Mouse (Mus musculus): ENCODE measurements at regions not wholly inside any gene's neighbourhood (a gene's known extent, or its start where the extent isn't known, plus 50 kb on each side); places are given as distances from the start of the nearest gene placed in this dataset.

- no peak for ATAC-seq (ENCODE audit: poor library complexity, severe bottlenecking)
Measured at GRCm38 (mm10) chr1:73575694-73576093, 548.6 kb downstream of the Tns1 start.

GRCm38 (mm10) chr1:73570944-73571343, 553.3 kb downstream of the Tns1 start:
- ATAC-seq (ENCODE audit: poor library complexity, severe bottlenecking): no peak

GRCm38 (mm10) chr1:73566770-73567169, 551.1 kb upstream of the Tnp1 start:
- no peak for ATAC-seq (ENCODE audit: poor library complexity, severe bottlenecking)

GRCm38 (mm10) chr1:73560594-73560993, 544.9 kb upstream of the Tnp1 start:
- ATAC-seq (ENCODE audit: poor library complexity, severe bottlenecking): no peak

GRCm38 (mm10) chr1:73547877-73548276, 532.2 kb upstream of the Tnp1 start:
- no peak for ATAC-seq (ENCODE audit: poor library complexity, severe bottlenecking)

GRCm38 (mm10) chr1:73545401-73545800, 529.7 kb upstream of the Tnp1 start:
- ATAC-seq (ENCODE audit: poor library complexity, severe bottlenecking): no peak

- no peak for ATAC-seq (ENCODE audit: poor library complexity, severe bottlenecking)
Measured at GRCm38 (mm10) chr1:73541371-73541770, 525.7 kb upstream of the Tnp1 start.

- no peak for ATAC-seq (ENCODE audit: poor library complexity, severe bottlenecking)
Measured at GRCm38 (mm10) chr1:73538420-73538871, 522.7 kb upstream of the Tnp1 start.

- ATAC-seq (ENCODE audit: poor library complexity, severe bottlenecking): no peak
Measured at GRCm38 (mm10) chr1:73535726-73536265, 520.1 kb upstream of the Tnp1 start.

- ATAC-seq (ENCODE audit: poor library complexity, severe bottlenecking): no peak
Measured at GRCm38 (mm10) chr1:73533526-73533925, 517.8 kb upstream of the Tnp1 start.

- ATAC-seq (ENCODE audit: poor library complexity, severe bottlenecking): no peak
Measured at GRCm38 (mm10) chr1:73532316-73532715, 516.6 kb upstream of the Tnp1 start.

GRCm38 (mm10) chr1:73531831-73532230, 516.1 kb upstream of the Tnp1 start:
- ATAC-seq (ENCODE audit: poor library complexity, severe bottlenecking): no peak

GRCm38 (mm10) chr1:73530326-73530725, 514.6 kb upstream of the Tnp1 start:
- ATAC-seq (ENCODE audit: poor library complexity, severe bottlenecking): no peak

GRCm38 (mm10) chr1:73528623-73529022, 512.9 kb upstream of the Tnp1 start:
- ATAC-seq (ENCODE audit: poor library complexity, severe bottlenecking): no peak

GRCm38 (mm10) chr1:73516441-73516840, 500.7 kb upstream of the Tnp1 start:
- no peak for ATAC-seq (ENCODE audit: poor library complexity, severe bottlenecking)

- ATAC-seq (ENCODE audit: poor library complexity, severe bottlenecking): no peak
Measured at GRCm38 (mm10) chr1:73515781-73516180, 500.1 kb upstream of the Tnp1 start.

- ATAC-seq (ENCODE audit: poor library complexity, severe bottlenecking): no peak
Measured at GRCm38 (mm10) chr1:73513822-73514221, 498.1 kb upstream of the Tnp1 start.

GRCm38 (mm10) chr1:73512836-73513235, 497.1 kb upstream of the Tnp1 start:
- ATAC-seq (ENCODE audit: poor library complexity, severe bottlenecking): no peak

- no peak for ATAC-seq (ENCODE audit: poor library complexity, severe bottlenecking)
Measured at GRCm38 (mm10) chr1:73507071-73507754, 491.5 kb upstream of the Tnp1 start.

- no peak for ATAC-seq (ENCODE audit: poor library complexity, severe bottlenecking)
Measured at GRCm38 (mm10) chr1:73503611-73504010, 487.9 kb upstream of the Tnp1 start.

GRCm38 (mm10) chr1:73500671-73501070, 485.0 kb upstream of the Tnp1 start:
- ATAC-seq (ENCODE audit: poor library complexity, severe bottlenecking): no peak

- no peak for ATAC-seq (ENCODE audit: poor library complexity, severe bottlenecking)
Measured at GRCm38 (mm10) chr1:73495971-73496749, 480.5 kb upstream of the Tnp1 start.
